Mouse (Mus musculus): Measurements from ENCODE around the gene Tgm2.

DNA sequence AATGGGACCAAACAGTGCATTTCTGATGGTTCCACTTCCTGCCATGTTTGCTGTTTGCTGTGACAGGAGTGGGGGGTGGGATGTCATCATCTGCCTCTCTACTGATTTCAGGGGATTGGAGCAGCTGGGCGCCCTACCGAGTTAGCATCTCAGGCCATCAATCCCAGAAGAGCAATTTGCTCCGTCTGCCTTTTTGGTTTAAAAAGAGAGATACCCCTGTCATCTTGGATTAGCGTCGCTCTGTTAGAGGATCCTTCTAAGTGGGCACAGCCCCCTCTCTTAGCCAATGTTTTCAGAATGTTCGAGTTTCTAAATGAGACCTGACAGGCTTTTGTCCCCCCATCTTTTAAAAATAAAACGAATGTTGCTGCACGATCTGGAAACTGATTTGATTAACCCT lies 11.4 kb upstream of the Tgm2 start:
- TF ChIP-seq CTCF (IDR thresholded peaks at IDR 0.05; ENCODE audit: control insufficient read depth, insufficient read depth, low read length) (no peak), POLR2A (IDR thresholded peaks at IDR 0.05; ENCODE audit: borderline replicate concordance, control insufficient read depth, low read depth, low read length) (no peak)
